ENCODE assay signal across 9 mouse cellular contexts in genomic region chr14:120212626-120213025, GRCm38 (mm10).
"Had no signal": no experiment of that assay in that cellular context is flagged by ENCODE, and none has a peak within 500 bp of the region (broad histone marks: within the 10 kb centered on the region; RNA-seq: fewer than 3 reads in every experiment).

No protein-coding gene starts in this region.

- DNase-seq: kidney, adult 2 months; kidney, postnatal 25 days; layer of hippocampus, adult 9-11 months; lung, adult 18-20 months; lung, postnatal 10 days; lung, postnatal 36 days; right cerebral cortex, postnatal 25 days; spleen, adult 18-20 months; thymus, postnatal 25 days had no signal
